Mouse (Mus musculus): Measurements from ENCODE around the gene Mus81.

DNA sequence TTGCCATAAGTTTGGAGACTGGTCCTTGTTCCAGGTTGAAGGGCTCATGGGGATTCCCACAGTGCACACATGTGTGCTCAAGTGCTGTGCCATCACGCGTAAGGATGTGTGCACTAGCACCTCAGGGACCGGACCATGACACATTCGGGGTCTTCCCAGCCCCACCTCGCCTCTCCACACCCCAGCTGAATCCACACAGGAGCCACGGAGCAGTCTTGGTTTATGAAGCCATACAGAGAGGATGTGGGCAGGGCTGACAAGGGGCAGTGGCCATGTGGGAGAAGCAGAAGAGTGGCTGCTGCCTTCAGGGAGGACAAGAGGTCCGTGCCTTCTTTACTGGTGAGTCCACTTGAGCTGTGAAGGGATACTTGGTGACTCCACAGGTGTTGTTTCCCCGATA is 23.2 kb downstream of the Mus81 start:
- TF ChIP-seq POLR2A (IDR thresholded peaks at IDR 0.05; ENCODE audit: borderline replicate concordance, extremely low read depth, insufficient read depth, insufficient read length, poor library complexity, severe bottlenecking): no peak
- no peak for TF ChIP-seq CTCF (IDR thresholded peaks at IDR 0.05; ENCODE audit: borderline replicate concordance, extremely low read depth, insufficient read depth, insufficient read length)

Data from brain, embryonic 14.5 days (tissue).